Comparison of ENCODE assay signal across 13 mouse cellular contexts in genomic region chr5:137074191-137074651, GRCm38 (mm10). TPM values are rescaled to one million over a fixed set of nuclear protein-coding genes. Genes with fewer than 3 reads are reported as not detected.
DNase-seq lines count a peak whose midpoint lies in the region; ATAC-seq lines count a peak whose summit lies in the region.
"Had no signal": no experiment of that assay in that cellular context is flagged by ENCODE, and none has a peak within 500 bp of the region (broad histone marks: within the 10 kb centered on the region; RNA-seq: fewer than 3 reads in every experiment).

No protein-coding gene starts in this region.

- peaks cover 47% of the 10 kb centered on the region for H3K4me1 ChIP-seq in kidney, embryonic 15.5 days
- H3K4me1 ChIP-seq in lung, embryonic 15.5 days, result peaks cover 76% of the 10 kb centered on the region

- DNase-seq in kidney, postnatal 10 days, result peak; percentile 40
- DNase-seq in NIH3T3 (ENCODE audit: low read depth), result peak; percentile 47
- DNase-seq in gastrocnemius, adult 8-10 months (ENCODE audit: low spot score in 2 of 2), result peak; percentile 44 to 52
- DNase-seq in urinary bladder, adult 2 months (ENCODE audit: low spot score), result no peak
- DNase-seq in right cerebral cortex, postnatal 4 days, result no peak
- DNase-seq: cerebellum, adult 2 months had no signal

- no peaks in the 10 kb centered on the region for H3K36me3 ChIP-seq in kidney, embryonic 15.5 days
- no peaks in the 10 kb centered on the region for H3K36me3 ChIP-seq in lung, embryonic 15.5 days

- no peak for ATAC-seq in kidney, embryonic 15.5 days (replicated peaks; ENCODE audit: low FRiP score)
- ATAC-seq in lung, embryonic 15.5 days (ENCODE audit: borderline replicate concordance, extremely low read depth, low FRiP score, low TSS enrichment), result no peak
- ATAC-seq in inflammation-experienced regulatory T-cells, adult 6 months, result no peak

- no peak overlapping the region for H3K9ac ChIP-seq in kidney, embryonic 15.5 days
- no peak overlapping the region for H3K9ac ChIP-seq in lung, embryonic 15.5 days

- no peak overlapping the region for H3K4me2 ChIP-seq in kidney, embryonic 15.5 days
- H3K4me2 ChIP-seq in lung, embryonic 15.5 days, result no peak overlapping the region

- 0 out of 2 replicates have a peak, but pooled peaks cover under 1% of the 10 kb centered on the region for H3K27me3 ChIP-seq in kidney, embryonic 15.5 days
- no peaks in the 10 kb centered on the region for H3K27me3 ChIP-seq in lung, embryonic 15.5 days

- WGBS in kidney, embryonic 15.5 days, result 38% methylated on average over 6 of the region's 6 CpGs
- 17% methylated on average over 6 of the region's 6 CpGs for WGBS in lung, embryonic 15.5 days

- H3K4me3 ChIP-seq in kidney, embryonic 15.5 days (replicated peaks), result no peak overlapping the region
- H3K4me3 ChIP-seq in lung, embryonic 15.5 days, result no peak overlapping the region

- no peaks in the 10 kb centered on the region for H3K9me3 ChIP-seq in kidney, embryonic 15.5 days (replicated peaks)
- H3K9me3 ChIP-seq in lung, embryonic 15.5 days, result no peaks in the 10 kb centered on the region
- H3K9me3 ChIP-seq: G1E had no signal

- no peak overlapping the region for H3K27ac ChIP-seq in kidney, embryonic 15.5 days
- H3K27ac ChIP-seq in lung, embryonic 15.5 days, result peak overlapping the region; percentile 94

RNA-seq across cellular contexts. Expression of gene Serpine1, which starts 2.2 kb away (rescaled TPM):
- polyA plus RNA-seq in kidney, embryonic 15.5 days (2015; fragmentation: Nextera tagmentation; extraction: Ambion mirVana), result 0.45 and 0.48 TPM in 2 replicates
- 1 to 10 TPM; 1.8 to 7.5 (median 6.2) TPM for total RNA-seq in gastrocnemius, adult 8-10 months (2022)
- 0.86 TPM in 2 replicates for polyA plus RNA-seq in lung, embryonic 15.5 days (2015; fragmentation: Nextera tagmentation; extraction: Ambion mirVana)
- polyA plus RNA-seq in inflammation-experienced regulatory T-cells, adult 6 months (2017; shearing (Covaris generic)), result not detected
- polyA plus RNA-seq in urinary bladder, adult 2 months (2012; rRNA removed), result 6.2 and 8.3 TPM in 2 replicates
- total RNA-seq: granulocyte monocyte progenitor cell, adult 5-6 weeks had no signal
- polyA plus RNA-seq: neural tube, embryonic 11.5 days had no signal

RNA-seq across cellular contexts. Expression of gene Ap1s1, which starts 28.3 kb away (rescaled TPM):
- 181 and 194 TPM in 2 replicates for polyA plus RNA-seq in kidney, embryonic 15.5 days (2015; fragmentation: Nextera tagmentation; extraction: Ambion mirVana)
- 10 to 100 TPM; 15.4 to 22.0 (median 17.8) TPM for total RNA-seq in gastrocnemius, adult 8-10 months (2022)
- 202 and 206 TPM in 2 replicates for polyA plus RNA-seq in lung, embryonic 15.5 days (2015; fragmentation: Nextera tagmentation; extraction: Ambion mirVana)
- 100 to 1,000 TPM in 1 of 3 experiments, 10 to 100 TPM in 2; 66.7 to 117 (median 68.0) TPM for polyA plus RNA-seq in inflammation-experienced regulatory T-cells, adult 6 months (2017; shearing (Covaris generic))
- 96.2 and 118 TPM in 2 replicates for polyA plus RNA-seq in urinary bladder, adult 2 months (2012; rRNA removed)

RNA-seq across cellular contexts. Expression of gene Trim56, which starts 41.8 kb away (rescaled TPM):
- polyA plus RNA-seq in kidney, embryonic 15.5 days (2015; fragmentation: Nextera tagmentation; extraction: Ambion mirVana), result 7.9 and 9.0 TPM in 2 replicates
- total RNA-seq in gastrocnemius, adult 8-10 months (2022), result 1 to 10 TPM; 6.5 to 9.0 (median 7.8) TPM
- 9.8 and 10.5 TPM in 2 replicates for polyA plus RNA-seq in lung, embryonic 15.5 days (2015; fragmentation: Nextera tagmentation; extraction: Ambion mirVana)
- polyA plus RNA-seq in inflammation-experienced regulatory T-cells, adult 6 months (2017; shearing (Covaris generic)), result 10 to 100 TPM; 12.2 to 16.5 (median 15.0) TPM
- 5.7 and 11.9 TPM in 2 replicates for polyA plus RNA-seq in urinary bladder, adult 2 months (2012; rRNA removed)

RNA-seq across cellular contexts. Expression of gene Vgf, which starts 48.0 kb away (rescaled TPM):
- polyA plus RNA-seq in kidney, embryonic 15.5 days (2015; fragmentation: Nextera tagmentation; extraction: Ambion mirVana), result 0.10 and 0.55 TPM in 2 replicates
- total RNA-seq in gastrocnemius, adult 8-10 months (2022), result not detected
- polyA plus RNA-seq in lung, embryonic 15.5 days (2015; fragmentation: Nextera tagmentation; extraction: Ambion mirVana), result 0.11 and 0.19 TPM in 2 replicates
- not detected for polyA plus RNA-seq in inflammation-experienced regulatory T-cells, adult 6 months (2017; shearing (Covaris generic))
- 0.08 and 0.15 TPM in 2 replicates for polyA plus RNA-seq in urinary bladder, adult 2 months (2012; rRNA removed)
- total RNA-seq: granulocyte monocyte progenitor cell, adult 5-6 weeks had no signal
- polyA plus RNA-seq: limb, embryonic 11.5 days had no signal

Comparison
In these comparisons a context has a peak if more than half of its experiments do, and no peak if none do; other contexts are left out.
1. DNase-seq: peak in kidney, postnatal 10 days (single experiment), NIH3T3 (single experiment) and gastrocnemius, adult 8-10 months (2 of 2); none in urinary bladder, adult 2 months (single experiment) and right cerebral cortex, postnatal 4 days (single experiment).